Mouse (Mus musculus): ENCODE measurements around the gene Oaz3.

- TF ChIP-seq CTCF (IDR thresholded peaks at IDR 0.05) (no peak), EP300 (IDR thresholded peaks at IDR 0.05) (no peak)
Observed at GRCm38 (mm10) chr3:94436420-94436819, 7.3 kb downstream of the Oaz3 start.
